In genomic region chr10:127210961-127211405, GRCm38 (mm10) we compare ENCODE assay signal across 8 mouse cellular contexts. TPM values are rescaled to one million over a fixed set of nuclear protein-coding genes. Genes with fewer than 3 reads are reported as not detected.
DNase-seq lines count a peak whose midpoint lies in the region; ATAC-seq lines count a peak whose summit lies in the region.

No protein-coding gene starts in this region.

- ATAC-seq in embryonic facial prominence, embryonic 13.5 days (ENCODE audit: insufficient number of reproducible peaks, insufficient read depth, low FRiP score, low TSS enrichment, low read depth), result peak; percentile 38
- peak; percentile 40 for ATAC-seq in inflammation-experienced regulatory T-cells, adult 6 months
- ATAC-seq in liver, embryonic 13.5 days (ENCODE audit: low read depth), result peak; percentile 66
- ATAC-seq in neural tube, embryonic 14.5 days (ENCODE audit: low read depth), result peak; percentile 35

- peak overlapping the region; percentile 86 for H3K4me3 ChIP-seq in embryonic facial prominence, embryonic 13.5 days
- H3K4me3 ChIP-seq in liver, embryonic 13.5 days (replicated peaks), result peak overlapping the region; percentile 89
- H3K4me3 ChIP-seq in neural tube, embryonic 14.5 days (ENCODE audit: low read depth, low read length), result peak overlapping the region; percentile 84

- under 1% methylated on average over 22 of the region's 25 CpGs for WGBS in embryonic facial prominence, embryonic 13.5 days
- under 1% methylated on average over 25 of the region's 25 CpGs for whole genome bisulfite sequencing in liver, embryonic 13.5 days (ENCODE audit: insufficient replicate concordance)
- under 1% methylated on average over 25 of the region's 25 CpGs for WGBS in neural tube, embryonic 14.5 days

- H3K4me2 ChIP-seq in embryonic facial prominence, embryonic 13.5 days, result peak overlapping the region; percentile 96
- H3K4me2 ChIP-seq in liver, embryonic 13.5 days, result peak overlapping the region; percentile 95
- peak overlapping the region; percentile 93 for H3K4me2 ChIP-seq in neural tube, embryonic 14.5 days (ENCODE audit: low read depth, low read length)

- H3K36me3 ChIP-seq in embryonic facial prominence, embryonic 13.5 days, result peaks cover 25% of the 10 kb centered on the region
- peaks cover 33% of the 10 kb centered on the region for H3K36me3 ChIP-seq in liver, embryonic 13.5 days
- peaks cover 9% of the 10 kb centered on the region; the same call in 1 of the 2 replicates for H3K36me3 ChIP-seq in neural tube, embryonic 14.5 days (ENCODE audit: control insufficient read depth, insufficient read depth, low read length)

- H3K27me3 ChIP-seq in embryonic facial prominence, embryonic 13.5 days, result no peaks in the 10 kb centered on the region; the same call in 1 of the 2 replicates
- no peaks in the 10 kb centered on the region for H3K27me3 ChIP-seq in liver, embryonic 13.5 days
- 0 out of 2 replicates have a peak, but pooled peaks cover 3% of the 10 kb centered on the region for H3K27me3 ChIP-seq in neural tube, embryonic 14.5 days (ENCODE audit: control insufficient read depth, insufficient read depth, low read length)

- peak overlapping the region; percentile 81 for H3K9ac ChIP-seq in embryonic facial prominence, embryonic 13.5 days
- H3K9ac ChIP-seq in liver, embryonic 13.5 days, result peak overlapping the region; percentile 93
- peak overlapping the region; percentile 72 for H3K9ac ChIP-seq in neural tube, embryonic 14.5 days (replicated peaks; ENCODE audit: low read depth, low read length)

- peak; percentile 28 for DNase-seq in ovary, postnatal 14 days (ENCODE audit: low spot score)
- no peak for DNase-seq in ovary, postnatal 10 days (ENCODE audit: low spot score)
- no peak for DNase-seq in liver, embryonic 13.5 days
- no peak for DNase-seq in layer of hippocampus, postnatal 25 days (ENCODE audit: extremely low spot score in 1 of 2, low spot score in 1 of 2)
- no peak for DNase-seq in adrenal gland, adult (ENCODE audit: inconsistent age in 2 of 2, low spot score in 1 of 2)

- H3K4me1 ChIP-seq in embryonic facial prominence, embryonic 13.5 days, result peaks cover 17% of the 10 kb centered on the region
- peaks cover 72% of the 10 kb centered on the region for H3K4me1 ChIP-seq in liver, embryonic 13.5 days (replicated peaks)
- H3K4me1 ChIP-seq in neural tube, embryonic 14.5 days (ENCODE audit: control insufficient read depth, insufficient read depth, low read length), result peaks cover 11% of the 10 kb centered on the region

- H3K9me3 ChIP-seq in embryonic facial prominence, embryonic 13.5 days, result no peaks in the 10 kb centered on the region
- H3K9me3 ChIP-seq in liver, embryonic 13.5 days (replicated peaks), result no peaks in the 10 kb centered on the region
- H3K9me3 ChIP-seq in neural tube, embryonic 14.5 days (ENCODE audit: control insufficient read depth, low read length), result no peaks in the 10 kb centered on the region

- no peak overlapping the region for H3K27ac ChIP-seq in embryonic facial prominence, embryonic 13.5 days
- H3K27ac ChIP-seq in liver, embryonic 13.5 days, result peak overlapping the region; percentile 100
- no peak overlapping the region for H3K27ac ChIP-seq in neural tube, embryonic 14.5 days (ENCODE audit: low read depth, low read length)

RNA-seq across cellular contexts. Expression of gene Pip4k2c, which starts 0.4 kb away (rescaled TPM):
- 28.1 and 30.8 TPM in 2 replicates for polyA plus RNA-seq in embryonic facial prominence, embryonic 13.5 days (2015; fragmentation: Nextera tagmentation; extraction: Ambion mirVana)
- 10 to 100 TPM; 25.7 to 32.1 (median 26.0) TPM for polyA plus RNA-seq in inflammation-experienced regulatory T-cells, adult 6 months (2017; shearing (Covaris generic))
- polyA plus RNA-seq in liver, embryonic 13.5 days (2015; fragmentation: Nextera tagmentation; extraction: Ambion mirVana), result 39.8 and 45.8 TPM in 2 replicates
- polyA plus RNA-seq in neural tube, embryonic 14.5 days (2014; fragmentation: Nextera tagmentation; extraction: Ambion mirVana), result 15.5 and 18.1 TPM in 2 replicates
- total RNA-seq in layer of hippocampus, postnatal 25 days (2021), result 10 to 100 TPM; 92.7 to 98.9 TPM

RNA-seq across cellular contexts. Expression of gene Dtx3, which starts 15.5 kb away (rescaled TPM):
- 161 and 165 TPM in 2 replicates for polyA plus RNA-seq in embryonic facial prominence, embryonic 13.5 days (2015; fragmentation: Nextera tagmentation; extraction: Ambion mirVana)
- 10 to 100 TPM; 35.2 to 56.0 (median 47.0) TPM for polyA plus RNA-seq in inflammation-experienced regulatory T-cells, adult 6 months (2017; shearing (Covaris generic))
- 16.8 and 19.3 TPM in 2 replicates for polyA plus RNA-seq in liver, embryonic 13.5 days (2015; fragmentation: Nextera tagmentation; extraction: Ambion mirVana)
- polyA plus RNA-seq in neural tube, embryonic 14.5 days (2014; fragmentation: Nextera tagmentation; extraction: Ambion mirVana), result 224 and 231 TPM in 2 replicates
- 100 to 1,000 TPM; 210 to 243 TPM for total RNA-seq in layer of hippocampus, postnatal 25 days (2021)

RNA-seq across cellular contexts. Expression of gene Arhgef25, which starts 21.1 kb away (rescaled TPM):
- 117 and 130 TPM in 2 replicates for polyA plus RNA-seq in embryonic facial prominence, embryonic 13.5 days (2015; fragmentation: Nextera tagmentation; extraction: Ambion mirVana)
- polyA plus RNA-seq in inflammation-experienced regulatory T-cells, adult 6 months (2017; shearing (Covaris generic)), result under 1 TPM in 1 of 3 experiments, not detected in 2; 0.20 TPM
- 8.1 and 8.2 TPM in 2 replicates for polyA plus RNA-seq in liver, embryonic 13.5 days (2015; fragmentation: Nextera tagmentation; extraction: Ambion mirVana)
- polyA plus RNA-seq in neural tube, embryonic 14.5 days (2014; fragmentation: Nextera tagmentation; extraction: Ambion mirVana), result 24.2 and 31.0 TPM in 2 replicates
- 100 to 1,000 TPM; 295 to 338 TPM for total RNA-seq in layer of hippocampus, postnatal 25 days (2021)

RNA-seq across cellular contexts. Expression of gene Slc26a10, which starts 30.5 kb away (rescaled TPM):
- 1.3 and 2.0 TPM in 2 replicates for polyA plus RNA-seq in embryonic facial prominence, embryonic 13.5 days (2015; fragmentation: Nextera tagmentation; extraction: Ambion mirVana)
- polyA plus RNA-seq in inflammation-experienced regulatory T-cells, adult 6 months (2017; shearing (Covaris generic)), result 1 to 10 TPM; 3.2 to 4.3 (median 3.2) TPM
- 1.8 and 2.1 TPM in 2 replicates for polyA plus RNA-seq in liver, embryonic 13.5 days (2015; fragmentation: Nextera tagmentation; extraction: Ambion mirVana)
- polyA plus RNA-seq in neural tube, embryonic 14.5 days (2014; fragmentation: Nextera tagmentation; extraction: Ambion mirVana), result 0.80 and 1.3 TPM in 2 replicates
- 10 to 100 TPM; 10.5 to 25.1 TPM for total RNA-seq in layer of hippocampus, postnatal 25 days (2021)

RNA-seq across cellular contexts. Expression of gene B4galnt1, which starts 46.0 kb away (rescaled TPM):
- 8.9 and 9.0 TPM in 2 replicates for polyA plus RNA-seq in embryonic facial prominence, embryonic 13.5 days (2015; fragmentation: Nextera tagmentation; extraction: Ambion mirVana)
- polyA plus RNA-seq in inflammation-experienced regulatory T-cells, adult 6 months (2017; shearing (Covaris generic)), result 100 to 1,000 TPM; 181 to 204 (median 188) TPM
- 9.3 and 11.0 TPM in 2 replicates for polyA plus RNA-seq in liver, embryonic 13.5 days (2015; fragmentation: Nextera tagmentation; extraction: Ambion mirVana)
- 79.3 and 93.4 TPM in 2 replicates for polyA plus RNA-seq in neural tube, embryonic 14.5 days (2014; fragmentation: Nextera tagmentation; extraction: Ambion mirVana)
- total RNA-seq in layer of hippocampus, postnatal 25 days (2021), result 100 to 1,000 TPM; 113 to 114 TPM
